Mouse (Mus musculus) right cerebral cortex, postnatal 14 days (tissue): ENCODE measurements around the gene Serpinb9b.

Experiments
- DNase-seq: peaks from one replicate; pipeline ENCODE4 v3.0.0; 2022

The Serpinb9b gene

GRCm38 (mm10) chr13:33047234-33047633 is 20.0 kb downstream of the Serpinb9b start:
- no peak for DNase-seq

GRCm38 (mm10) chr13:33048187-33048586 is 21.0 kb downstream of the Serpinb9b start:
- no peak for DNase-seq

- DNase-seq, result no peak
These were observed 24.5 kb downstream of the Serpinb9b start for GRCm38 (mm10) chr13:33051697-33052096.

- no peak for DNase-seq
These were observed 35.8 kb downstream of the Serpinb9b start for GRCm38 (mm10) chr13:33063048-33063447.

GRCm38 (mm10) chr13:33067387-33067977 is 40.3 kb downstream of the Serpinb9b start:
- DNase-seq, result no peak

- DNase-seq, result no peak
These were observed 40.9 kb downstream of the Serpinb9b start for GRCm38 (mm10) chr13:33068164-33068563.

GRCm38 (mm10) chr13:33071776-33072175 is 44.6 kb downstream of the Serpinb9b start:
- no peak for DNase-seq

GRCm38 (mm10) chr13:33074029-33074428 is 46.8 kb downstream of the Serpinb9b start:
- no peak for DNase-seq

GRCm38 (mm10) chr13:33076247-33076646 is 49.0 kb downstream of the Serpinb9b start:
- no peak for DNase-seq

GRCm38 (mm10) chr13:33077026-33077685 is 49.9 kb downstream of the Serpinb9b start:
- DNase-seq, result no peak

- DNase-seq, result no peak
These were observed 51.0 kb downstream of the Serpinb9b start, which contains the start of gene Serpinb1b for GRCm38 (mm10) chr13:33078056-33078705. Gene Serpinb1b, plus strand, starts transcription at chr13:33078575.

- no peak for DNase-seq
These were observed 52.2 kb downstream of the Serpinb9b start for GRCm38 (mm10) chr13:33079391-33079790.

- no peak for DNase-seq
These were observed 53.1 kb downstream of the Serpinb9b start for GRCm38 (mm10) chr13:33080356-33080755.

GRCm38 (mm10) chr13:33083834-33084233 is 56.6 kb downstream of the Serpinb9b start:
- no peak for DNase-seq

GRCm38 (mm10) chr13:33084975-33085694 is 57.9 kb downstream of the Serpinb9b start:
- DNase-seq, result peak; percentile 26

GRCm38 (mm10) chr13:33085695-33086432 is 58.6 kb downstream of the Serpinb9b start:
- peak; percentile 32 for DNase-seq

- DNase-seq, result no peak
These were observed 62.4 kb downstream of the Serpinb9b start for GRCm38 (mm10) chr13:33089566-33089965.

- no peak for DNase-seq
These were observed 63.3 kb downstream of the Serpinb9b start for GRCm38 (mm10) chr13:33090546-33090945.

- no peak for DNase-seq
These were observed 64.1 kb downstream of the Serpinb9b start for GRCm38 (mm10) chr13:33091306-33091705.
